Mouse (Mus musculus) CH12.LX (cell line): ENCODE measurements around the gene Mb.

Experiments
- CTCF ChIP-seq, 2 experiments: IDR thresholded peaks in 1 of 2; conservative IDR thresholded peaks in 1 of 2; 2 replicates each; pipeline ENCODE4 v1.5.1; 2011 to 2012; ENCODE audit warnings: low read depth in 2 of 2, low read length in 2 of 2, improper control_type of control experiment in 1 of 2, inconsistent platforms in 1 of 2, mild to moderate bottlenecking in 1 of 2, moderate library complexity in 1 of 2
- E2F4 ChIP-seq: IDR thresholded peaks from 2 replicates; pipeline ENCODE4 v1.6.1; 2011; ENCODE audit warnings: low read depth, low read length, improper control_type of control experiment; ENCODE audit not compliant: insufficient replicate concordance
- EP300 ChIP-seq: IDR thresholded peaks from 2 replicates; pipeline ENCODE4 v1.6.1; 2011; ENCODE audit warnings: low read length, improper control_type of control experiment
- JUN ChIP-seq: IDR thresholded peaks from 2 replicates; pipeline ENCODE4 v1.6.1; 2011; ENCODE audit warnings: low read depth, mild to moderate bottlenecking, low read length, improper control_type of control experiment, moderate library complexity; ENCODE audit not compliant: insufficient read depth
- MAX ChIP-seq: IDR thresholded peaks from 2 replicates; pipeline ENCODE4 v1.6.1; 2011; ENCODE audit warnings: low read length, improper control_type of control experiment
- MAZ ChIP-seq: IDR thresholded peaks from 2 replicates; pipeline ENCODE4 v1.6.1; 2012; ENCODE audit warnings: low read depth, mild to moderate bottlenecking, inconsistent platforms, low read length, improper control_type of control experiment, moderate library complexity
- POLR2A ChIP-seq: IDR thresholded peaks from 2 replicates; pipeline ENCODE4 v1.6.1; 2011; ENCODE audit warnings: low read depth, mild to moderate bottlenecking, improper control_type of control experiment, low read length
- ZC3H11A ChIP-seq: IDR thresholded peaks from 2 replicates; pipeline ENCODE4 v1.6.1; 2012; ENCODE audit warnings: low read depth, mild to moderate bottlenecking, inconsistent platforms, low read length, improper control_type of control experiment
- ZKSCAN1 ChIP-seq: IDR thresholded peaks from 2 replicates; pipeline ENCODE4 v1.6.1; 2012; ENCODE audit warnings: low read depth, inconsistent platforms, low read length, improper control_type of control experiment, borderline replicate concordance

GRCm38 (mm10) chr15:77095216-77095615 lies 44.7 kb upstream of the Mb start:
- TF ChIP-seq ZC3H11A (no peak), MAX (no peak), JUN (no peak), CTCF (conservative IDR thresholded peaks at IDR 0.05 in 1 of 2, IDR thresholded peaks at IDR 0.05 in 1 of 2; ENCODE audit: low read depth in 2 of 2, low read length in 2 of 2) (no peak), MAZ (no peak), POLR2A (no peak), E2F4 (no peak), ZKSCAN1 (no peak), EP300 (no peak)
